Mouse (Mus musculus) kidney, postnatal 0 days (tissue): ENCODE data around the gene Psg16. TPM values are rescaled to one million over a fixed set of nuclear protein-coding genes. Genes with fewer than 3 reads are reported as not detected.

Experiments used
- ATAC-seq: fragments of 200-750 bp; cut with Nextera tagmentation; replicated peaks from 2 replicates; pipeline ENCODE4 v1.8.0; 2017; ENCODE audit warnings: low read depth, moderate number of reproducible peaks, moderate TSS enrichment, moderate library complexity; ENCODE audit not compliant: low FRiP score
- DNase-seq: peaks from one replicate; pipeline ENCODE4 v3.0.0-alpha.2; 2016; ENCODE audit warnings: low spot score
- H3K27ac ChIP-seq: fragments of 300-500 bp; sonication (generic); 2 replicates; pipeline ENCODE4 v1.5.1; 2014; ENCODE audit warnings: mild to moderate bottlenecking
- H3K27me3 ChIP-seq: fragments of 300-500 bp; sonication (generic); 2 replicates; pipeline ENCODE4 v1.6.1; 2014; ENCODE audit warnings: low read length, mixed read lengths; ENCODE audit not compliant: insufficient read depth
- H3K36me3 ChIP-seq: fragments of 300-500 bp; sonication (generic); 2 replicates; pipeline ENCODE4 v1.6.1; 2014; ENCODE audit warnings: low read length, mixed read lengths; ENCODE audit not compliant: insufficient read depth
- H3K4me1 ChIP-seq: fragments of 300-500 bp; sonication (generic); replicated peaks from 2 replicates; pipeline ENCODE4 v1.6.1; 2014; ENCODE audit warnings: antibody characterized with exemption, low read length, mixed read lengths; ENCODE audit not compliant: insufficient read depth
- H3K4me2 ChIP-seq: fragments of 300-500 bp; sonication (generic); 2 replicates; pipeline ENCODE4 v1.6.1; 2014; ENCODE audit warnings: mild to moderate bottlenecking, low read length, moderate library complexity, mixed read lengths
- H3K4me3 ChIP-seq: fragments of 300-500 bp; sonication (generic); replicated peaks from 2 replicates; pipeline ENCODE4 v1.5.1; 2014; ENCODE audit warnings: low read depth, low read length
- H3K9ac ChIP-seq: fragments of 300-500 bp; sonication (generic); 2 replicates; pipeline ENCODE4 v1.6.1; 2014; ENCODE audit warnings: low read depth, low read length
- H3K9me3 ChIP-seq: fragments of 300-500 bp; sonication (generic); replicated peaks from 2 replicates; pipeline ENCODE4 v1.6.1; 2016; ENCODE audit warnings: low read length, inconsistent platforms, mixed read lengths
- CTCF ChIP-seq: IDR thresholded peaks from 2 replicates; pipeline ENCODE4 v1.5.1; 2016; ENCODE audit warnings: antibody characterized with exemption, low read depth, mild to moderate bottlenecking, moderate library complexity
- WGBS: fragments of 180-500 bp; shearing (Covaris S2); extraction: QIAGEN DNeasy Blood & Tissue Kit; methylation state at CpG from one replicate; pipeline ENCODE4 v1.1.7; 2014; 5-methylcytosine and 5-hydroxymethylcytosine counted together
- polyA plus RNA-seq: library from polyadenylated mRNA; unstranded; fragments of >200 nt; fragmentation: Nextera tagmentation; extraction: Ambion mirVana; gene quantifications from 2 replicates; pipeline ENCODE4 v1.2.1, GENCODE M21; 2015

Gene Psg16
- polyA plus RNA-seq, 1 experiment from 2014 or later, result 0.07 TPM

DNA sequence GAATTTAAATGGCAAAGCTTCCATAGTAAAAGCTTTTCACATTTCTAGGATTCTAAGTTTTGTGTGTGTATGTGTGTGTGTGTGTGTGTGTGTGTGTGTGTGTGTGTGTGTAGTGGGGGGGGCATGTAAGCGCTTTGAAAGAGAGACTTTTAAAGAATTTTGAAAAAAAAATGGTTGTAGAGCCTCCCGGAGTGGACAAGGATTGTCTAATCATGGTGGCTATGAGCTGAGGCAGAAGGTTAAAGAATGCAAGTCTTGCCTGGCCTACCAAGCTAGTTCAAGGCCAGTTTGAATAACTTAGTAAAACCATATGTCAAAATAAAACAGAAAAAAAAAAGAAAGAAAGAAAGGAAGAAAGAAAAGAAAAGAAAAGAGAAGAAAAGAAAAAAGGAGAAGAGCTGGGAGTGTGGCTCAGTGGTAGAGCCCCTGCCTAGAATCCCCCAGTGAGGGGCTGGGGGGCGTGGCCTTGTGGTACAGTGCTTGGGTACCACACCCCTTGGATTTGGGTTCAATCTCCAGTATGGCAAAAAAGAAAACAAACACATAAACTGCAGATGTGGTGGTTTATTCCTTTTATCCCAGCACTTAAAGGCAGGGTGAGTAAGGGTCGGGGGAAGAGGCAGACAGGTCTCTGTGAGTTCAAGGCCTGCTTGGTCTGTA lies 18.4 kb upstream of the Psg16 start:
- no peak for ATAC-seq
- peaks cover 27% of the 10 kb centered on the region for H3K4me1 ChIP-seq
- DNase-seq, result no peak
- H3K4me3 ChIP-seq, result peak overlapping the region; percentile 52; the same call in 1 of the 2 replicates
- 0 out of 2 replicates have a peak, but pooled peaks cover 5% of the 10 kb centered on the region for H3K36me3 ChIP-seq
- 94% methylated on average over 4 of the region's 4 CpGs for WGBS
- no peak overlapping the region for H3K9ac ChIP-seq
- H3K27ac ChIP-seq, result peak overlapping the region; percentile 97; the same call in 1 of the 2 replicates
- no peaks in the 10 kb centered on the region for H3K9me3 ChIP-seq
- TF ChIP-seq CTCF, result no peak
- peak overlapping the region; percentile 77; the same call in 1 of the 2 replicates for H3K4me2 ChIP-seq
- H3K27me3 ChIP-seq, result no peaks in the 10 kb centered on the region

DNA sequence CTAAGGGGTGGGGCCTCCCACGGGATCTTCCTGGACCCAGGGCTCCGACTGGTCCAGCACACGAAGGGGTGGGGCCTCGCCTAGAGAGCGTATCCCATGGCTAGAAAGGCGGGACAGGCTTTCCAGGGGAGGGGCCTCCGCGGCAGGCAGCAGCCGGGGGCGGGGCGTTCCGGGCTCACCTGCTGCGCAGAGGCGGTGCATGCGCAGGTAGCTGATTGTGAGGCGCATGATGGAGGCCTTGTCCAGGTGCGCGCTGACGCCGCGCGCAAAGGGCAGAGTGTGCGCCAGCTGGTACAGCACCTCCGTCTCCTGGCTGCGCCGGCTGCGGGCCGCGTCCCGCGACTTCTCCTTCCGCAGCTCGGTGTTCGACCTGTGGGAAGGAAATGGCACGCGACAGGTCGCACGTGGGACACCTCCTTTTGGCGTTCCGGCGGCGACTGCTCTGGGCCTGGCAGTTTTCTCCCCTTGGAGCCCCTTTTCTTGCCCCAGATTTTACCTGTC lies 17.7 kb upstream of the Psg16 start:
- DNase-seq, result peak; percentile 95
- peak overlapping the region; percentile 77 for H3K4me2 ChIP-seq
- H3K27me3 ChIP-seq, result no peaks in the 10 kb centered on the region
- ATAC-seq, result peak; percentile 83
- no peaks in the 10 kb centered on the region for H3K9me3 ChIP-seq
- peak overlapping the region; percentile 52 for H3K4me3 ChIP-seq
- peaks cover 34% of the 10 kb centered on the region for H3K4me1 ChIP-seq
- TF ChIP-seq CTCF, result no peak
- H3K27ac ChIP-seq, result peak overlapping the region; percentile 97
- under 1% methylated on average over 41 of the region's 42 CpGs for WGBS
- H3K9ac ChIP-seq, result peak overlapping the region; percentile 67
- 0 out of 2 replicates have a peak, but pooled peaks cover 5% of the 10 kb centered on the region for H3K36me3 ChIP-seq

GRCm38 (mm10) chr7:17056601-17057523 lies 17.0 kb upstream of the Psg16 start:
- Histone ChIP-seq H3K27ac (peak overlapping the region; percentile 97), H3K4me2 (peak overlapping the region; percentile 77), H3K9ac (peak overlapping the region; percentile 67), H3K27me3 (no peaks in the 10 kb centered on the region), H3K9me3 (no peaks in the 10 kb centered on the region), H3K36me3 (0 out of 2 replicates have a peak, but pooled peaks cover 5% of the 10 kb centered on the region), H3K4me1 (peaks cover 34% of the 10 kb centered on the region), H3K4me3 (peak overlapping the region; percentile 52)
- ATAC-seq, result 0 out of 2 replicates have a peak, but pooled peaks have one; percentile 2
- WGBS, result 29% methylated on average over 14 of the region's 14 CpGs
- peak; percentile 65 for DNase-seq
- no peak for TF ChIP-seq CTCF

DNA sequence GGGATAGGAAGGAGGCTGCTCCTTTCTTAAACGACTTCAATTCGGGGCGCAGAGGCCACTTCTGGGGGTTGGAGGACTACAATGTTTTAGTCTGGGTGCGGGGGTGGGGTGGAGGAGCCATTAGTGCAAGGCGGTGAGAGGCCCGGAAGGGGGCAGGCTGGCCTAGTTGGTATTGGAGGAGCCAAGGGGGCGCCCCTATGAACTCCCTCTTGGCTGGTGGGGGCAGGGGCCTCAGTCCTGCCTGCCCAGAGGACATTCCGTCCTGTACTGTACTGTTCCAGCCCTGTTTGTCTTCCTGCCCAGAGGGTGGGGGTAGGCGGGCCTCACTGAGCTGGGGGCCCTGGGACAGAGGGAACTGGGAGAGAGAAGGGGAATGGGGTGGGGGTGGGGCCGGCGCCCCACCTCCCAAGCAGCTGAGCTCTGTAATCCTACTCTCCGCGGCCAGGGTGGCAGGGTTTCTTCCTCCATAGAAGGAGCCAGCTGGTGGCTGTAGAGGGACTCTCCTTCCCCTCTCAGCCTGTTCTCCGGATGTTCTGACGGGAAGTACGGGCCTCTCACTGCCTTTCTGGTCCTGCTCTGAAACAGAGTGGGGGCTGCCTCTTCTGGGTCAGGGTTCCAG lies 15.7 kb upstream of the Psg16 start:
- WGBS, result 2% methylated on average over 15 of the region's 16 CpGs
- H3K9me3 ChIP-seq, result no peaks in the 10 kb centered on the region

GRCm38 (mm10) chr7:17058816-17059462 lies 14.9 kb upstream of the Psg16 start:
- WGBS, result 29% methylated on average over 8 of the region's 8 CpGs
- Histone ChIP-seq H3K27ac (peak overlapping the region; percentile 97), H3K4me3 (no peak overlapping the region), H3K36me3 (no peaks in the 10 kb centered on the region), H3K9ac (peak overlapping the region; percentile 18; the same call in 1 of the 2 replicates), H3K9me3 (no peaks in the 10 kb centered on the region), H3K4me1 (peaks cover 41% of the 10 kb centered on the region), H3K27me3 (no peaks in the 10 kb centered on the region), H3K4me2 (peak overlapping the region; percentile 73)
- DNase-seq (peak; percentile 74), ATAC-seq (no peak)
- no peak for TF ChIP-seq CTCF

More for the DNA sequence above, 15.7 kb upstream of the Psg16 start:
- TF ChIP-seq CTCF, result peak; percentile 52
- ATAC-seq, result peak; percentile 86
- Histone ChIP-seq H3K4me1 (peaks cover 39% of the 10 kb centered on the region), H3K27me3 (no peaks in the 10 kb centered on the region), H3K9ac (peak overlapping the region; percentile 18; the same call in 1 of the 2 replicates), H3K27ac (peak overlapping the region; percentile 97), H3K4me2 (peak overlapping the region; percentile 38), H3K4me3 (no peak overlapping the region), H3K36me3 (0 out of 2 replicates have a peak, but pooled peaks cover 2% of the 10 kb centered on the region)
- DNase-seq, result peak; percentile 93
